Mouse (Mus musculus) erythroblast, embryonic 14.5 days (primary cell): Measurements from ENCODE around the gene Fam181a. TPM values are rescaled to one million over a fixed set of nuclear protein-coding genes. Genes with fewer than 3 reads are reported as not detected.

Source experiments
- H3K27me3 ChIP-seq: 2 replicates; pipeline ENCODE4 v1.6.1; 2012; ENCODE audit warnings: inconsistent platforms; ENCODE audit not compliant: control insufficient read depth
- H3K36me3 ChIP-seq: 2 replicates; pipeline ENCODE4 v1.6.1; 2012; ENCODE audit warnings: mild to moderate bottlenecking, inconsistent platforms; ENCODE audit not compliant: control insufficient read depth
- H3K4me1 ChIP-seq: 2 replicates; pipeline ENCODE4 v1.6.1; 2012; ENCODE audit warnings: inconsistent platforms; ENCODE audit not compliant: control insufficient read depth
- H3K4me3 ChIP-seq: replicated peaks from 2 replicates; pipeline ENCODE3; 2012; ENCODE audit warnings: moderate library complexity, mild to moderate bottlenecking, inconsistent platforms
- H3K9me3 ChIP-seq: 2 replicates; pipeline ENCODE4 v1.6.1; 2012; ENCODE audit warnings: low read length, inconsistent platforms, mixed read lengths; ENCODE audit not compliant: control insufficient read depth
- GATA1 ChIP-seq: IDR thresholded peaks from 2 replicates; pipeline ENCODE4 v1.6.1; 2012; ENCODE audit warnings: low read length, inconsistent platforms, mixed read lengths
- TAL1 ChIP-seq: IDR thresholded peaks from 3 replicates; pipeline ENCODE4 v1.6.1; 2012; ENCODE audit warnings: low read length, inconsistent platforms, mixed read lengths
- polyA plus RNA-seq: library from polyadenylated mRNA; stranded (reverse); fragments of >175 nt; gene quantifications from 2 replicates; pipeline ENCODE4 v1.2.3, GENCODE M21; 2012

Fam181a gene
- polyA plus RNA-seq, 1 experiment: not detected

DNA sequence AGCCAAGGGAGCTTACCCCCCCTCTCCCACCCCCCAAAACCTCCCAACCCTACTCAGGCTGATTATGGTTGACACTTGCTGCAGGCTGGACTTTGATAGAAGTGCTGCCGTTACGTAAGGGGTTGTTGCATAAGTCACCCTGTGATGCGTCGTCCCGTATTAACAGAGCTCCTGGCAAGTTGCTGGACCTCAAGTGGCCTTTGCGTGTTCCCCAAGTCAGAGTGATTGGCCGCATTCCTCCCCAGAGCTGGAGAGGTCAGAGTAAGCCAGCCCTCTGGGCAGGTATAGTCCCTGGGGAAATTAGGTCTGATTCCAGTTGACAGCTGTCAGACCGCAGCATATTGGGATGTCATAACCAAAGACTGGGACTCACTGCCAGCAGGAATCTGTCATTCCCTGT is 1.1 kb downstream of the Fam181a start:
- no peak for TF ChIP-seq TAL1
- TF ChIP-seq GATA1: no peak
- no peak overlapping the region for H3K4me3 ChIP-seq
- H3K9me3 ChIP-seq: peaks cover 3% of the 10 kb centered on the region; the same call in 1 of the 2 replicates
- H3K27me3 ChIP-seq: peaks cover 8% of the 10 kb centered on the region; the same call in 1 of the 2 replicates
- no peaks in the 10 kb centered on the region for H3K36me3 ChIP-seq
- no peaks in the 10 kb centered on the region for H3K4me1 ChIP-seq

DNA sequence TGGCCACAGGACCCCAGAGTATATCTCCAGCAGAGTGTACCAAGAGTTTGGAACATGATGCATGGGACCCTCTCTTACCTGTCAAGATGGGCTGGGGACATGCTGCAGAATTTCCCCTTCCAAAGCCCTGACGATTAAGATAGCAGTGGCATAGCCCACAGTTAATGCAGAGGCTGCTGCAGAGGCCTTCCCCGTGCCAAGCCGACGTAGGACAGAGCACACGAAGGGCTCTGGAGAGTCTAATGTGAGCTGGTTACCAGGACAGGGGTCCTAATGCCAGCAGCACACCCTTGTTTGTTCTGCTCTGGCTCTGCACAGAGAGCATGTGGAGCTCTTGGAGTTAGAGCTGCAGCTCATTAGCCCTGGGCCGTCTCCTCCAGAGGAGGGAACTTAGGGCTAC is 2.5 kb downstream of the Fam181a start:
- Histone ChIP-seq H3K4me1 (no peaks in the 10 kb centered on the region), H3K9me3 (peaks cover 3% of the 10 kb centered on the region; the same call in 1 of the 2 replicates), H3K4me3 (no peak overlapping the region), H3K36me3 (no peaks in the 10 kb centered on the region), H3K27me3 (peaks cover 8% of the 10 kb centered on the region; the same call in 1 of the 2 replicates)
- TF ChIP-seq TAL1: no peak
- no peak for TF ChIP-seq GATA1

DNA sequence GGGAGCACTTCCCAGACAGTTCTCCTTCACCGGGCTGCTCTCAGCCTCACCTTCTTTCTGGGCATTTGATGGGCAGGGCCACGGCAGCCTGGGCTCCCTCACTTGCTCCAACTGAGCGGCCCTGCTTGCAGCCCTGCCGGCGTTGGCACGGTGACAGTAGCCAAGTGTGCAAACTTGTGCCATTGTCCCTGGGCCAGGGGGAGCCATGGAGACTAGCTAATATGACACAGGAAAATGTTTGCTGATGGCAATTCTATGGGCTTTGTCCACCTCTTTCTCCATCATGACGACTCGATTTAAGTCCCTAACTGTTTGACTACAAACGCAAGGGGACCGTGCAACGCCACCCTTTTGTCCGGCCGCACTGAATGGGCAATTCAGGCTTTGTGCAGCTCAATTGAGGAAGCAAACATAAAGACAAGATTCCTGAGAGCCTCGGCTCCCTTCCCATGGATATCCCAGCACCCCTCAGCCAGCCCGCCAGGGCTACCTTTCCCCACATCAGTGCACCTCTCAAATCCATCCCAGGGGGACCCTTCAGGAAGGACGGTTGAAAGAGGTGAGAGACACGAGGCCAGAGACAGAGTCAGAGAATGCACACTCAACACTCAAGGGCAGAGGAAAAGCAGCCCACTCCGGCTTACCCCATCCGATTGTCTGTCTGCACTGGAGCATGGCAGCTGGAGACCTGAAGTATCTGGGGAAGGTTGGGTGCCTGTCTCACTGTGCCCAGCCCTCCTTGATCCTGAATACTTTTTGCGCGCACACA is 3.3 kb downstream of the Fam181a start:
- Histone ChIP-seq H3K36me3 (no peaks in the 10 kb centered on the region), H3K27me3 (peaks cover 8% of the 10 kb centered on the region; the same call in 1 of the 2 replicates), H3K9me3 (peaks cover 3% of the 10 kb centered on the region; the same call in 1 of the 2 replicates), H3K4me1 (no peaks in the 10 kb centered on the region), H3K4me3 (no peak overlapping the region)
- no peak for TF ChIP-seq GATA1
- TF ChIP-seq TAL1: no peak

DNA sequence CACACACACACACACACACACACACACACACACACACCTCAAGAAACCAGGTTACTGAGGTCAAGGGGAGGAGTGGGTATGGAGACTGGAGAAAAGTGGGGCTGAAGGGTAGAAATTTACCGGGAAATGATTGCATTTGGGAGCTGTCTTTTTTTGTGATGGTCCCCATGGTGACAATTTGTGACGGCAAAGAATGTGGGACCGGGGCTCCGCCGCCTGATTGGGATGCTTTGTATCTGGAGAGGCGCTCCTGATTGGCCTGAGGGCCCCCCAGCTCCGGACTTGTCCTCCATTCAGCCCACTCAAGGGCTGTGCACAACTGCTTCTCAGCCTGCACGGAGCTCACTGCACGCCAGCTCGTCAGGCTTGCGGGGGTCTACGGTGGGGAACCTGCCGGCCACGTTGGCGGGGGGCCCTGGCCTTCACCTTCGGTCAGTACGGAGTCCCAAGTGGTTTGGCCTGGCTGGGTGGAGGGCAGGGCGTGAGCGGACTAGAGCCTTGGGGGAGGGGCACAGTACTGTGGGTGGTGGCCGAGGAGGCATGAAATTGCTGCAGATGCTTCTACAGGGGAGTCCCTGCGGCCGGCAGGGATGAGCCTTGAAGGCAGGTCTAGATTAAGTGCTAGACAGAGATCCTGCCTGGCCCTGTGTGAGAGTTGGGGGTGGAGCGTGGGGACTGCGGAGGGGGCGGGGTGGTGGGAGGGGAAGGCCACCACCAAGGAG is 4.0 kb downstream of the Fam181a start:
- Histone ChIP-seq H3K4me1 (no peaks in the 10 kb centered on the region), H3K9me3 (peaks cover 3% of the 10 kb centered on the region; the same call in 1 of the 2 replicates), H3K4me3 (no peak overlapping the region), H3K36me3 (no peaks in the 10 kb centered on the region), H3K27me3 (peaks cover 8% of the 10 kb centered on the region; the same call in 1 of the 2 replicates)
- no peak for TF ChIP-seq GATA1
- TF ChIP-seq TAL1: no peak

DNA sequence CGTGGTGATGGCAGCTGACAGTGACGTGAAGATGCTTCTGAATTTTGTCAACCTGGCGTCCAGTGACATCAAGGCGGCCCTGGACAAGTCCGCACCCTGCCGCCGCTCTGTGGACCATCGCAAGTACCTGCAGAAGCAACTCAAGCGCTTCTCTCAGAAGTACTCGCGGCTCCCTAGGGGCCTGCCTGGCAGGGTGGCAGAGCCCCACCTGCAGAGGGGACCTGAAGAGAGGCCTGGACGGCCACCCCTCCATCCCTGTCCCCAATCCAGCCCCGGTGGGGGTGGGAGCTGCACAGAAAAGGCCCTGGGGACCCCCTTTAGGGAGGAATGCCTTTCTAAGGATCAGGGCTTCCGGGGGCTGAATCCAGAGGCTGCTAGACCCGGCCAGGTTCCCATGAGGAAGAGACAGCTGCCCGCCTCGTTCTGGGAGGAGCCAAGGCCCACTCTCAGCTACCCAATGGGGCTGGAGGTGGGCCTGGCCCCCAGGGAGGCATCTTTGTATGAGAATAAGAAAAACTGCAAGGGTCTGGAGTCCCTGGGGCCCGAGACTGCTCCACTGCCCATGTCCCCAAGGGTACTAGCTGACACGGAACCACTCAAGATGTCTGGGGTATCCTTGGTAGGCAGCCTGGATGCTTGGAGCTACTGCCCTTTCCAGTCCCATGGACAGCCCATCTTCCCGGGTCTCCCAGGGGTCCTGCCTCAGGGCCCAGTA is 5.2 kb downstream of the Fam181a start:
- H3K27me3 ChIP-seq: peaks cover 8% of the 10 kb centered on the region; the same call in 1 of the 2 replicates
- no peak for TF ChIP-seq TAL1
- no peak for TF ChIP-seq GATA1
- no peaks in the 10 kb centered on the region; the same call in 1 of the 2 replicates for H3K9me3 ChIP-seq
- H3K4me1 ChIP-seq: no peaks in the 10 kb centered on the region
- H3K4me3 ChIP-seq: no peak overlapping the region
- no peaks in the 10 kb centered on the region for H3K36me3 ChIP-seq

DNA sequence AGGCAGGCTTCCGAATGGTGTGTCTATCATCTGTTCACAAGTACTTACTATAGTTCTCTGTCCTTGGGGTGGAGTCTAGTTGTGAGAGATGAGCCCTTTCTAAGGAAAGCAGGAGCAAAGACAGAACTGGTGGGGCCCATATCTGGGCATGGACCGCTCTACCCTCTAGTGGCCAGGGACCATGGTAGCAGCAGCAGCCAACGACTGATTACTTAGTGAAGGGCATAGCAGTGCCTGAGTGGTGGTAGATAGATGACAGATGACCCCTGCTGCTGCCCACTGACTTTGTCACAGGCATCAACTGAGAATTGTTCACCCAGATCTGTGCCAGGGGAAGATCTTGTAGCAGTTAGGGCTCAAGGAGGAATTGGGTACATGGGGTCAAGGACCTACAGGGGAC is 12.0 kb downstream of the Fam181a start:
- Histone ChIP-seq H3K9me3 (no peaks in the 10 kb centered on the region), H3K27me3 (peaks cover 12% of the 10 kb centered on the region), H3K4me3 (no peak overlapping the region), H3K4me1 (peaks cover 4% of the 10 kb centered on the region; the same call in 1 of the 2 replicates), H3K36me3 (no peaks in the 10 kb centered on the region)
- TF ChIP-seq TAL1 (no peak), GATA1 (no peak)

DNA sequence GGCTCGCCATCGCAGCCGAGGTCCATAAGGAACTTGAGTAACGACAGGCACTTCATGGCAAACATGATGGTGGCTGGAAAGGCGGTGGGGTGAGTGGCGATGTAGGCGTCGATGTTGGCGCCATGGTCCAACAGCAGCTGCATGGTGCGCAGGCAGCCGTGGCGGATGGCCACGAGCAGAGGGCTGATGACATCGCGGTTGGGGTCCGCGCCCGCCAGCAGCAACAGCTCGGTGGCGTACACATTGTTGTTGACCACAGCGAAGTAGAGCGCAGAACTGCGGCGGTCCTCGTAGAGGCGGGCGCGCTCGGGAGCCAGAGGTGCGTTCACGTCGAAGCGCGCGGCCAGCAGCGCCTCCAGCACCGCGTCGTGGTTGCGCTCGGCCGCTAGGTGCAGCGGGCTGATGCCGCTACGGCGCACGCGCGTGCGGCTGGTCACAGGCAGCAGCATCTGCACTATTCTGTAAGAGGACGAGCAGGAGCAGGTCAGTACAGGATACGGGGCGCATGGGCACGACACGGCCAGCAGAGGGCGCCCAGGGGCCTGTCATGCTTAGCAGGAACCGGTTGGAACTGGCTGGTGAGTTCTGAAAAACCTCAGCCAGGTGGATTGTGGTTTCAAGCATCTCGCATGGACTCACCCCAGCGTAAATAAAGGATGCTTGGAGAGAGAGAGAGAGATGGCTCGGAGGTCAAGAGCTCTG is 14.5 kb downstream of the Fam181a start:
- Histone ChIP-seq H3K4me1 (peaks cover 4% of the 10 kb centered on the region; the same call in 1 of the 2 replicates), H3K4me3 (no peak overlapping the region), H3K9me3 (no peaks in the 10 kb centered on the region), H3K27me3 (peaks cover 12% of the 10 kb centered on the region), H3K36me3 (no peaks in the 10 kb centered on the region)
- no peak for TF ChIP-seq TAL1
- no peak for TF ChIP-seq GATA1

DNA sequence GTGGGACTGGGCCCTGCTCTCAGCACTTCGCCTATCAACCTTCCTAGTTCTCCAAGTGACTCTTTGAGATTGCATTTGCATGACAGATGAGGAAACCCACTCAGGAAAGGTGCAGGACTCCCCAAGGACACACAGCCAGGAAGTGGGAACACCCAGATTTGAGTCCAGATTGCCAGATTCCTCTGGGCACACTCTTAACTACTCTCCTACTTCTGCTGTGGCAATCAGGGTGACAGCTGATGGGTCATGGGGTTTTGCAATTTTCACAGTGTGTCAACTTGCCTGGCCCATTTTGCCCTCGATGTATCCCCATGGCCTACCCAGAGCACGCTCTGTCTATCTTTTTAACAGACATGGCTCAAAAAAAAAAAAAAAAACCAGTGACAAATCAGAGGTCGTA is 15.8 kb downstream of the Fam181a start:
- Histone ChIP-seq H3K27me3 (peaks cover 12% of the 10 kb centered on the region), H3K4me3 (no peak overlapping the region), H3K4me1 (peaks cover 4% of the 10 kb centered on the region; the same call in 1 of the 2 replicates), H3K9me3 (no peaks in the 10 kb centered on the region), H3K36me3 (no peaks in the 10 kb centered on the region)
- TF ChIP-seq GATA1 (no peak), TAL1 (no peak)
